Mouse (Mus musculus) neutrophil, adult 5-6 weeks (primary cell): Measurements from ENCODE around the gene Gm20388. TPM values are rescaled to one million over a fixed set of nuclear protein-coding genes. Genes with fewer than 3 reads are reported as not detected.

ENCODE experiments used
- ATAC-seq: fragments of 151-379, 151-347 bp; 2 replicates; pipeline ENCODE4 v1.8.0; 2017; ENCODE audit warnings: mild to moderate bottlenecking, moderate TSS enrichment; ENCODE audit not compliant: insufficient number of reproducible peaks, poor library complexity, low FRiP score, severe bottlenecking; ENCODE audit errors: extremely low read depth
- total RNA-seq: library from RNA; stranded (forward); fragments of 200-1000 nt; gene quantifications from 2 replicates; pipeline ENCODE4 v1.2.3, GENCODE M21; 2017

The Gm20388 gene
- total RNA-seq, 1 experiment from 2014 or later = 10.8 TPM

DNA sequence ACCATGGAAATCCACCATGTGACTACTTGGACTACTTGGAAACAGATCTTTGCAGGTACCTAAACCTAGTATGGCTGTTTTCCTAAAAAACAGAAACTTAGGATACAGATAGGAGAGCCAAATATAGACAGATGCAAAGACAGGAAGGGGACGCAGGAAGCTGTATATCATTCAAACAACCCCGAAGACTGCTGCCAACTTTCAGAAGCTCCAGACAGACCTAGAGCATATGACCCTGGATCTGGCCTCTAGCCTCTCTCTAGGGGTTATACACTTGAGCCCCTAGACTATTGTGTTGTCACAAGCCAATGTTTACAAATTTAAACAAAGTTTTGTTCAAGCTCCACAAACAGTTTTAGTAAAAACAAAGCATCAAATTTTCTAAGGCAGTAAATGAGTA, 3050.8 kb downstream of the Gm20388 start:
- ATAC-seq = no peak

DNA sequence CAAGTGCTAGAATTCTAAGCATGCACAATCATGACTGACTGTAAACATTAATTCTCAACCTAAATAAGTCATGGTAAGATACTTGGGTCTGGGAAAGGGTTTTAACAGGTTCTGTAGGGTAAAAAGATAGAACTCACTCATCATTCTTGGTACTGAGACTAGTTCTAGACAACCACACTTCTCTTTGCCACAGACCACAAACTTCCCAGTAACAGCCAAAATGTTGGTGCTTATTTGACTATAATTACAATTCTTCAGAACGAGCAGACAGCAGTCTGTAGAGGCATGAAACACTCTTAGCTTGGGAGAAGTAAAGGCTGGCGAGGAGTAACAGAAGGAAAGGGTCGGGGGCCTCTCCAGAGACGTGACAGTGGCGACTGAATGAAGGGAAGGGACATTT, 3051.4 kb downstream of the Gm20388 start:
- ATAC-seq = no peak

DNA sequence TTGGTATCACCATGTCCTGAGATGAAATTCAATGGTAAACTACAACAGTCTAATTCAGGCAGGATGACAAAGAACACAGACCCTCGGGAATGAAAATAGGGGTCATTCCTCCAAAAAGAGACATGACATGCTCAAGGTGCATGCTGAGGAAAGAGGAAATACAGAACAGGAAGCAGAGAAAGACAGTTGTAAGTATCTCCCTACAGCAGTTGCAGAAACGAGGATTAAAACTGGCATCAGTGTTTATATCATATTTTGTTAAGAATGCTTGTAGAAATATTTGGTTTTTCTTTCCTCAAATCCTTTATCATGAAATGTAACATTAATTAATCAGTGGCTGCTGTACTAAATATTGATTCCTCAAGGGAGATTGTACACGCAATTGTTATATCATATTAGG, 3056.0 kb downstream of the Gm20388 start:
- no peak for ATAC-seq

DNA sequence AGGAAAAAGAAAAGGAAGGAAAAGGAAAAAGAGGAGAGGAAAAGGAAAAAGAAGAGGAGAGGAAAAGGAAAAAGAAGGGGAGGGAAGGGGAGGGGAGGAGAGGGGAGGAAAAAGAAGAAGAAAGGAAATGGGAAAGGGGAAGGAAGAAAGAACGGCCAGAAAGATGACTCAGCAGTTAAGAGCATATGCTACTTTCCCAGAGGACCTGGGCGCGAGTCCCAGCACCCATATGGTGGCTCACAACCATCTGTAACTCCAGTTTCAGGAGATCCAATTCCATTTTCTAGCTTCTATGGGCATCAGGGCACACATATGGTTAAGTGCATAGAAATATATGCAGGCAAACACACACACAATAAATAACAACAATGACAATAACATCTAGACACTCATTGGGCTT, 3057.5 kb downstream of the Gm20388 start:
- no peak for ATAC-seq

DNA sequence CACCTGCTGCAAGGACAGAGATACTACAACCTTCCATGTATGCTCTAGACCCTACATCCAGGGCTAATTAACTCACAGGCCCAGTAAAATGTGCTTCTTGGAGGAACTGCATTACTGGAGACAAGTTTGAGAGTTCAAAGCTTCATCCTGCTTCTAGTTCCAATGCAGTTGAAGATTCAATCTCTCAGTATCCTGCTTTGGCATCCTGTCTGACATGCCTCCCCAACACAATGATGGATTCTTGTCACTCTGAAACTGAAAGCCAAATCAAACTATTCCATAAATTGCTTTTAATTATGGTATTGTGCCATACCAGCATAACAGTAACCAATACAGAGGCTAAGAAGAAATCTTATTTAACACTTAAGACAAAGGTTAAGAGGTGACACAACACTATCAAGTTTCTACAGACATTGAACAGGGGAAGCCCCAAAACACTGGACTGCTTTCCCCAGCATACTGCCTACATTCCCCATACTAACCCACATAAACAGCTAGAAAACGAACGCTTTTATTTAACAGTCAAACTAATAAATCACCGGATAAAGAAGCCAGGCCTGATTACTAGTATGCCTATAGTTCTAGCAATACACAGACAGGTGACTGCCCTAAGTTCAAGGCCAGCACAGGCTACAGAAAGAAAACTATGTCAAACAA, 3059.5 kb downstream of the Gm20388 start:
- ATAC-seq = no peak

DNA sequence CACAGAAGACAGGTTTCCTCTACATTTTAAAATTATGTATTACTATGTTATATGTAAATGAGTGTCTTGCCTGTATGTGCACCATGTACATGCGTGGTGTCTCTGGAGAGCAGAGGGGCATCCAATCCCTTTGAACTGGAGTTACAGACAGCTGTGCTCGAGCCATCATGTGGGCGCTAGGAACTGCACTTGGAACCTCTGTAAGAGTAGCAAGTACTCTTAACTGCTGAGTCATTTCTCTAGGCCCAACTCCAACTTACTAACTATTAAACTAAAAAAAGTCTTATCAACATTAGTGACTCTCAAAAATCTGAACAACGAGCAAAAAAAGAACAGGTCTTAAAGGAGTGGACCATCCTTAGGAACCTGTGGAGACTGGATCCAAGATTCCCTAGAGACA, 3065.4 kb downstream of the Gm20388 start:
- no peak for ATAC-seq

DNA sequence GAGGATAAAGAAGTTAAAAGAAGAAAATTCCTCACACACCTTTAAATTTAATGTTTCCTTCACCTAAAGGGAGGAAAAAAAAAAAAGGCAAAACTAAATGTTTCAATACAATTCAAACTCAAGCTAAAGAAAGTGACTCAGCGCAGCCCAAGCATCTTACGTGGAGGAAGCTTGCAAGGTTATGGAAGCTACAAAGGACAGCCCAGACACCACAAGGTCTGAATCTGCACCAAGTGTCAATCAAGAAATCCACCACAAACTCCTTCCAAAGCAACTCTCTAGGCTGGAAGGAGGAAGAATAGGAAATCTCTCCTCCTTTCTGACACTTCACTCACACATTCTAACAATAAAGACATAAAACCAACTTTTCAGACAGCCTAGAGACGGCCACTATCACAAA, 3068.8 kb downstream of the Gm20388 start:
- no peak for ATAC-seq

DNA sequence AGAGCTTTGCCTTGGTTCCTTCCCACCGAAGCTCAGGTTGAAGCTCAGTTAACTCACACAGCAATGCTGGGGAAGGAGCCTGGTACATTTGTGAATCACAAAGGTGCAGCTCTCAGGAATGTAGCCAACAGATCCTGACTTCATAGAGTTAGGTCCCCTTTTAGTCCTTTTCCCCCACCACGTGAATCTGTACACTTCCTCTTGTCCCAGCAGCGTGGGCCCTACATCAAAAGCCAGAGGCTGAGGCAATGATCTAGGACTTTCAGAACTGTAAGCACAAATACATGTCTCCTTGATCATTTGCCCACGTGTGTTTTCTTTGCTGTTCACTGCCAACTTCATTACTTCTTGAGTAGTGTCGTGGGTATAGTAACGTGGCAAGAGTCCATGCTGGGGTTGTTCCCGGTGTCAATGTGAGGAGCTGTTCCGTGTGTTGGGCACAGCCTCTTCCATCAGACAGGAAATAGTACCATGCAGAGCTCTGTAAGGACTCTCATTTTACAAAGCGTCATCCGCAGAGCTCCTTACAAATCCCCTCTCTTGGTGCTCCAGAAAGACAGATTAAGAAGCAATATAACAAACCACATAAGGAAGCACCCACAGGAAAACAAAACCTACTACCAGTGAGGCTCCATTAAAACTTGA, 3069.3 kb downstream of the Gm20388 start:
- 0 out of 2 replicates have a peak, but pooled peaks have one; percentile 16 for ATAC-seq

DNA sequence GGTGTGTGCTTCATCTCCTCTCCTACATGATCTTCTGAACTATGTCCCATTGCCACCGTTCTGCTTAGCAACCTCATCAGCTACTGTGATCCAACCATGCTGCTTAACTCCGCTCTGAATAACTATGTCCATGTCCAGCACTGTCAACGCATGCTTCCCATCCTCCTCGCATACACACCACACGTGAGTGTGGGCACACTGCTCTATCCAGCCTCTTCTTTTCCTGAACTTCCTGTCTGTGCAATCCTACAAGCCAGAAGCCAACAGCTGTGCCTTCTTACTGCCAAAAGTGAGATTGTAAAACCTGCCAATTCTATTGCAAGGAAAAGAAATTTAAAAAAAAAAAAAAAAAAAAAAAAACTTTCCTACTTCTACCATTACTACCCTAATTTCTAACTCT, 3071.0 kb downstream of the Gm20388 start:
- no peak for ATAC-seq

DNA sequence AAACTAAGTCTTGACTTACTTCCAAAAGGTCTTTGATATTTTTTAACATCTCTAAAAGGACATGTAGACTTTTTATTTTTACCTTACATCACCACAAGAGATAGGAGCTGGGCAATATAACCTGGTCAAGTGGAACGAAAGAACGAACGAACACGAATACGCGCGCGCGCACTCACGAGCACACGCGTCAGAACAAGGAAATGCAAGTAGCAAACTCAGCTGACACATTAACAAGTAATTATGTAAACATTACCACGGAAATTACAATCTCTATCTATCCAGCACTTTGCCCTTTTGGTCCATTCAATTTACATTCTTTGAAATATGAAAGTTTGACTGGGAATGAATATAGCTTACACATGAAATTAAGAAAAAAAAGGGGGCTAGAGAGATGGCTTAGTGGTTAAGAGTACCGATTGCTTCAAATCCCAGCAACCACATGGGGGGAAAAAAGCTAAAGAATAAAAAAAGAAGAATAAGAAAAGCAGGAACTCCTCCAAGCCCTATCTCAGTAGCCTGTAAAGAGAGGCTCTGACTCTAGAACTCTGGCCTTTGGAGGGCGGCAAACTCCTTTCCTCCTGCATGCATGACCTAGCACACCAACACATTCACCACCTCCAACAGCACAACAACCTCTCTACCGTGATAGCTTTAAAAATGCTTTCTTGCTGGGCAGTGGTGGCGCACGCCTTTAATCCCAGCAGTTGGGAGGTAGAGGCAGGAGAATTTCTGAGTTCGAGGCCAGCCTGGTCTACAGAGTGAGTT, 3072.7 kb downstream of the Gm20388 start:
- peak; percentile 35; the same call in 1 of the 2 replicates for ATAC-seq

DNA sequence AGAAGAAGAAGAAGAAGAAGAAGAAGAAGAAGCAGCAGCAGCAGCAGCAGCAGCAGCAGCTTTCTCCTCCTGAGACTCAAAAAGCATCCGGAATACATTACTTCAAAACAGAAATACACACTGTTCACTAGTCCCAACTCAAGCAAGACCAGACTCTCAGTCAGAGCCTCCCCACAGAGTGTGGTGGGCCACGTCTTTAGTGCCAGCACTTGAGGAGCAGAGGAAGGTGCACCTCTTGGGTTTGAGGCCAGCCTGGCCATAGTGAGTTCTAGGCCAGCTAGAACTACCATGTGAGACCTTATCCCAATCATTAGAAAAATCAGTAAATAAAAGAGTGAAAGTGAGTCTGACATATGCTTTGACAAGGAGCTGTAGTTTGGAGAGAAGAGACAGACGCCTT, 3073.5 kb downstream of the Gm20388 start:
- no peak for ATAC-seq

DNA sequence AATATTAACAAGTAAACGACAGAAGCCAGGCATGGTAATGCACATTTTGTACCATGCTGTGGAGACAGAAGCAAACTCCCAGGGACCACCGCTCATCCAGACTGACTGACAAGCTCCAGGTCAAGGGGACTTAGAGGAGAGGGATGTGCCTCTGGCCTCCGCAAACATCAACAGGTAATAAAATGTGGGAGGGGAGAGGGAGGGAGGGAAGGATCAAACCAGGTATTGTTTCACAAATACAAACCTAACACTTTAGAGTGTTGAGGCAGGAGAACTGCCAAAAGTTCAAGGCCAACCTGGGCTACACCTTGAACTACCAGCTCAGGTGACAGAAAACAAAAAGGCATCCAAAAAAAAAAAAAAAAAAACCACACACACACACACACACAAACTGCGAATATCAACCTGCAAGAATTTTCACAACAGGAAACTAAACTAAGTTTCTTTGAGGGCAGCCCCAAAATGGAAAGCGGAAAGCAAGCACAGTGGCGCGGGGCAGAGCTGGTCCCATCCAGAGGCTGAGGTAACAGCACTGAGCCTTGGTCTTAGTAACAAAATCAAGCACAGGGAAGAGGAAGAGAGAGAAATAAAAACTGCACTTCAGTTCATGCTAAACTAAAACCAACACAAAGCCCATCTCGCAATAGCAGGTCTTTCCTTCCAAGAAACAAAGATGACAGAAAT, 3076.0 kb downstream of the Gm20388 start:
- no peak for ATAC-seq

DNA sequence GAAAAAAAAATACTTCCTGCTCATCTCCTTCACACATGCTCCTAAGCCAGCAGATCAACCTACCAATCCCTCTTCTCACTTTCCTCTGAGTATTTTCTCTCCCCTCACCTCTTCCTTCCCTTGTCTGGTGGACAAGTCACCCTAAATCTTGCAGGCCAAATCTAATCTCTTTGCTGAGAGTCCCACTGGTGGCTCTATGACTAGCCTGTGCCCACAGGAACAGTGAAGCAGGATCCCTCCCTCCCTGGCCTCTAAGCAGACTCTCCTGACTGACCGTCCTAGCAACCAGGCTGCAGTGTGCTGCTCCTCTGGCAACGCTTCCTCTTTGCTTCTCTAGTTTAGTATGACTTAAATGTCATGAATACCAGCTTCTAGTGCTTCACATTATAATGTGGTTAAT, 3076.6 kb downstream of the Gm20388 start:
- no peak for ATAC-seq

DNA sequence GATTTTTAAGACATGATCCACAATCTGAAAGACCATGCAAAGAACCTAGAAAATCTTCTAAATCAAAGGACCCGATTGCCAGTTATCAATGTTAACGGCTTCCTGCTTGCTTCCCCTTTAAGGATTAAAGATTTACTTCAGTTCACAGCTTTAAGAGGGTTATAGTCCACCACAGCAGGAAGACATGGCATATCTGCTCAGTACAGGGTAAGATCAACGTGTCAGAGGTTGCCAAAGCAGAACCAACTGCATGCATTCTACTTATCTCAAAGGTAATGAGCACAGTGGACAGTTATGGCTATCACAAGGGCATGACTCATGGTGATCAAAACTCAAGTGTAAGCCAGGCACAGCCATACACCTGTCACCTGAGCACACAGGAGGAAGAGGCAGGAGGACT, 3078.3 kb downstream of the Gm20388 start:
- 0 out of 2 replicates have a peak, but pooled peaks have one; percentile 18 for ATAC-seq

DNA sequence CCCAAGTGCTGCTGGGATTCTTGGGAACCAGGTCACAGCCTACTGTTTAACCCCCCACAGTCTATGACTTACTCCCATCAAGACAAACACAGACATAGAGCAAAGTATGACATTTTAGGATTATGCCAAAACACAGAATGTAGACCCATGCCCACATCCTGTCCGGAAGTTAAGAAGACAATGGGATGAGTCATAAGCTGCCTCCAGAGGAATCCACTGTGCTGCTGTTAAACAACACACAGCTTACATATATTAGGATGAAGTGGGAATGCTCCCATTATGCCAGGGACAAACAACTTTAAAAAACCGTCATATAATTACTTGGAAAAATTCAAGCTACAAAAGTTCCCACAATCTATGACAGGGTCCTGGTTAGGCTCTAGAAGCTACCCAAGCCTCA, 3079.3 kb downstream of the Gm20388 start:
- no peak for ATAC-seq

DNA sequence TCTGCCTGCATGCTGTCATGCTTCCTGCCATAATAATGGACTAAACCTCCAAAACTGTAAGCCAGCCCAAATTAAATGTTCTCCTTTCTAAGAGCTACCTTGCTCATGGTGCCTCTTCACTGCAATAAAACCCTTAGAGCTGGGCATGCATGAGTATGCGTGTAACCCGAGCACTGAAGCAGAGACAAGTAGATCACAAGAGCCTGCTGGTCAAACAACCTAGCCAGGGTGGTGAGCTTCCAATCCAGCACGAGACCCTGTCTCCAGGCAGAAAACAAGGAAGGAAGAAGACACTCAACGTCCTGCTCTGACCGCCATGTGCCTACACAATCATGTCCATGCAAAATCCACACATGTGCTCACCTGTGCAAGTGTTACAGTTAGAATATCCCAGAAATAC, 3080.7 kb downstream of the Gm20388 start:
- no peak for ATAC-seq

DNA sequence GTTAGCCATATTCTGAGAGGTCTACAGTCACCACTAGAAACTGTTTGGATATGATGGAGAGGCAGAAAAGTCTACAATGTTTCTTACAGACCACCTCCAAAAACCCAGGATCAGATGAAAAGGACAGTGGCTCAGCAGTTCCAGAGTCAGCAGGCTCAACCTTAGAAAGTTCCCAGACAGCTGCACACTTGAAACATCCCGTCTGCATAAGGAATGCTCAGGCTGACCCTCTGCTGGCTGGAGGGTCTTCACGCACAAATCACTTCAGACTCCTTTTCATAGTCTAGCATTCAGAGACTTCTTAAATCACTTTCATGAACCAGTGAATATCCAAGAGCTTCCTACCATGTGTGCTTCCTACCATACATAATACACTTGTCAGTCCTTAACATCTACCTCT, 3081.7 kb downstream of the Gm20388 start:
- ATAC-seq = no peak

DNA sequence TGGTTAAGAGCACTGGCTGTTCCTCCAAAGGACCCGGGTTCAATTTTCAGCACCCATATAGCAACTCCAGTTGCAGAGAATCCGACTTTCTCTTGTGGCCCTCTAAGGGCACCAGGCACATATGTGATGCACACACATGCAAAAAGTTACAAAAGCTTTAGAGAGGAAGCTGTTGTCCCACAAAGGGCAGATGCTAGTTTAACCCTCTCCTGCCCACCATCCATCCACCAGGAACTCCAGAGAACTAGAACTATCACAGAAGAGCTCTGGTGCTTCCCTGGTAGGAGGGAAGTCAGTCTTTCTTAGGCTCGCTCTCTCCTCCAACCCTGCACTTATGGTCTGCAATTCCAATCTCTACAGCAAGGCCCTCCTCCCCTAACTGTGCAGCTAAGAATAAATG, 3082.4 kb downstream of the Gm20388 start:
- ATAC-seq = no peak

DNA sequence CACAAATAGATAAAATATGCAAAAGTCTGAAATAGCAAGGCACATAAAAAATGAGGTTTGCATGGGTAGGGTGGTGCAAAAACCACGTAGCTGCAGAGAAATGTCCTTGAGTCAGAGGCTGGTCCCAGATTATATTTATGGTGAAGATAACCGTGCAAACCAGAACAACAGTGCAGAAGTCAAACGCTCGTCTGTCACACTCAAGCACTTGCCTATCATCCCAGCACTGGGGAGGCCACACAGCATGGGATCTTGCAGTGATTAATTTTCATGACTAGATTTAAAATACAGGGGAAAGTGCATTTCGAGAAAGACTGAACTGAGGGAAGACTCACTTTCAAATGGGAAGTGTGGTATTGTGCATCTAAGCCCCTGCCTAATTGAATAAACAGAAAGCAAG, 3083.1 kb downstream of the Gm20388 start:
- no peak for ATAC-seq

DNA sequence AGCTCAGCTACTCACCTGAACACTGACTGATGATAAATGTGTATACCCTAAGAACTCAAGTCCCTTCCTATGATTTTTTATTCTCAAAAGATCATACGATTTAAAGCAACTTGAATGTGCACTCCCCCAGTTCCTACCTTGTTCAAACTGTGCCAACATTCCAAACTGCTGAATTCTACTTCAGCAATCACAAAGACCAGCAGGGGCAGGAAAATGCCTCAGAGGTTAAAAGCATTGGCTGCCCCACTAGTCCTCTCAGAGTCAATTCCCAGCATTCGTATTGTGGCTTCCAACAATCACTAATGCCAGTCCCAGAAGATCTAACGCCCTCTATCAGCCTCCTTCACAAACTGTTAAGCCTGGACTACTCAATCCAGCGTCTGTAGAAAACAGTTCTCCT, 3087.3 kb downstream of the Gm20388 start:
- ATAC-seq = no peak
